Mouse (Mus musculus) erythroblast, embryonic 14.5 days (primary cell): ENCODE data around the gene Nlrp3.

ENCODE experiments used
- GATA1 ChIP-seq: IDR thresholded peaks from 2 replicates; pipeline ENCODE4 v1.6.1; 2012; ENCODE audit warnings: low read length, inconsistent platforms, mixed read lengths
- TAL1 ChIP-seq: IDR thresholded peaks from 3 replicates; pipeline ENCODE4 v1.6.1; 2012; ENCODE audit warnings: low read length, inconsistent platforms, mixed read lengths

GRCm38 (mm10) chr11:59575726-59576125 is 34.4 kb downstream of the Nlrp3 start:
- TF ChIP-seq TAL1 (no peak), GATA1 (no peak)
